21 mouse cellular contexts compared by ENCODE assay signal in genomic region chr4:151310773-151311172, GRCm38 (mm10).
DNase-seq lines count a peak whose midpoint lies in the region; ATAC-seq lines count a peak whose summit lies in the region.
"Had no signal": no experiment of that assay in that cellular context is flagged by ENCODE, and none has a peak within 500 bp of the region (broad histone marks: within the 10 kb centered on the region; RNA-seq: fewer than 3 reads in every experiment).

No protein-coding gene starts in this region.

- no peak overlapping the region for H3K9ac ChIP-seq in intestine, embryonic 14.5 days (ENCODE audit: low read length)
- no peak overlapping the region for H3K9ac ChIP-seq in intestine, embryonic 16.5 days (ENCODE audit: low read depth, low read length)
- 0 out of 2 replicates have a peak overlapping the region, but pooled peaks have one; percentile 15 for H3K9ac ChIP-seq in lung, embryonic 16.5 days (ENCODE audit: low read length)
- H3K9ac ChIP-seq in neural tube, embryonic 14.5 days (replicated peaks; ENCODE audit: low read depth, low read length) = no peak overlapping the region
- H3K9ac ChIP-seq: midbrain, embryonic 12.5 days had no signal

- no peaks in the 10 kb centered on the region for H3K9me3 ChIP-seq in intestine, embryonic 14.5 days (ENCODE audit: control insufficient read depth, low read length)
- H3K9me3 ChIP-seq in intestine, embryonic 16.5 days (ENCODE audit: control insufficient read depth, low read length) = no peaks in the 10 kb centered on the region
- no peaks in the 10 kb centered on the region for H3K9me3 ChIP-seq in lung, embryonic 16.5 days (ENCODE audit: control insufficient read depth, low read length)
- no peaks in the 10 kb centered on the region for H3K9me3 ChIP-seq in neural tube, embryonic 14.5 days (ENCODE audit: control insufficient read depth, low read length)
- H3K9me3 ChIP-seq in limb, embryonic 10.5 days (replicated peaks) = no peaks in the 10 kb centered on the region
- H3K9me3 ChIP-seq: forebrain, embryonic 10.5 days; midbrain, embryonic 12.5 days had no signal

- peak overlapping the region; percentile 62 for H3K27ac ChIP-seq in intestine, embryonic 14.5 days (ENCODE audit: low read depth)
- no peak overlapping the region; the same call in 1 of the 2 replicates for H3K27ac ChIP-seq in intestine, embryonic 16.5 days (ENCODE audit: low read length)
- H3K27ac ChIP-seq in lung, embryonic 16.5 days (ENCODE audit: low read length) = no peak overlapping the region
- H3K27ac ChIP-seq in neural tube, embryonic 14.5 days (ENCODE audit: low read depth, low read length) = peak overlapping the region; percentile 67
- H3K27ac ChIP-seq in limb, embryonic 10.5 days = no peak overlapping the region
- H3K27ac ChIP-seq: forebrain, embryonic 10.5 days; left cerebral cortex, adult 2 months; midbrain, embryonic 12.5 days had no signal

- peaks cover 26% of the 10 kb centered on the region for H3K4me1 ChIP-seq in intestine, embryonic 14.5 days (replicated peaks; ENCODE audit: control insufficient read depth, insufficient read depth, low read length)
- peaks cover 4% of the 10 kb centered on the region; the same call in 1 of the 2 replicates for H3K4me1 ChIP-seq in intestine, embryonic 16.5 days (ENCODE audit: control insufficient read depth, insufficient read depth, low read length)
- H3K4me1 ChIP-seq in lung, embryonic 16.5 days (replicated peaks; ENCODE audit: control insufficient read depth, insufficient read depth, low read length) = no peaks in the 10 kb centered on the region
- H3K4me1 ChIP-seq in neural tube, embryonic 14.5 days (ENCODE audit: control insufficient read depth, insufficient read depth, low read length) = peaks cover 15% of the 10 kb centered on the region
- peaks cover 12% of the 10 kb centered on the region for H3K4me1 ChIP-seq in limb, embryonic 10.5 days

- no peak overlapping the region for H3K4me2 ChIP-seq in intestine, embryonic 14.5 days (ENCODE audit: low read length)
- no peak overlapping the region for H3K4me2 ChIP-seq in intestine, embryonic 16.5 days (ENCODE audit: low read depth, low read length)
- no peak overlapping the region for H3K4me2 ChIP-seq in lung, embryonic 16.5 days (ENCODE audit: low read depth, low read length)
- no peak overlapping the region for H3K4me2 ChIP-seq in neural tube, embryonic 14.5 days (ENCODE audit: low read depth, low read length)
- H3K4me2 ChIP-seq: heart, embryonic 11.5 days; midbrain, embryonic 12.5 days had no signal

- H3K36me3 ChIP-seq in intestine, embryonic 14.5 days (ENCODE audit: control insufficient read depth, insufficient read depth, low read length) = no peaks in the 10 kb centered on the region
- no peaks in the 10 kb centered on the region for H3K36me3 ChIP-seq in intestine, embryonic 16.5 days (ENCODE audit: control insufficient read depth, insufficient read depth, low read length)
- H3K36me3 ChIP-seq in lung, embryonic 16.5 days (ENCODE audit: control insufficient read depth, insufficient read depth, low read length) = no peaks in the 10 kb centered on the region
- H3K36me3 ChIP-seq in neural tube, embryonic 14.5 days (ENCODE audit: control insufficient read depth, insufficient read depth, low read length) = no peaks in the 10 kb centered on the region
- H3K36me3 ChIP-seq in limb, embryonic 10.5 days = no peaks in the 10 kb centered on the region
- H3K36me3 ChIP-seq: forebrain, embryonic 10.5 days; midbrain, embryonic 12.5 days had no signal

- ATAC-seq in intestine, embryonic 14.5 days (replicated peaks; ENCODE audit: low FRiP score, low TSS enrichment, low read depth) = no peak
- ATAC-seq in intestine, embryonic 16.5 days = no peak
- no peak for ATAC-seq in lung, embryonic 16.5 days (ENCODE audit: low read depth)
- ATAC-seq in neural tube, embryonic 14.5 days (ENCODE audit: low read depth) = no peak
- ATAC-seq: forebrain, embryonic 16.5 days had no signal

- H3K27me3 ChIP-seq in intestine, embryonic 14.5 days (replicated peaks; ENCODE audit: control insufficient read depth, insufficient read depth, low read length) = no peaks in the 10 kb centered on the region
- H3K27me3 ChIP-seq in intestine, embryonic 16.5 days (replicated peaks; ENCODE audit: control insufficient read depth, insufficient read depth, low read length) = no peaks in the 10 kb centered on the region
- no peaks in the 10 kb centered on the region for H3K27me3 ChIP-seq in lung, embryonic 16.5 days (ENCODE audit: control insufficient read depth, insufficient read depth, low read depth, low read length)
- H3K27me3 ChIP-seq in neural tube, embryonic 14.5 days (ENCODE audit: control insufficient read depth, insufficient read depth, low read length) = no peaks in the 10 kb centered on the region
- H3K27me3 ChIP-seq in limb, embryonic 10.5 days (ENCODE audit: low read depth, poor library complexity, severe bottlenecking) = no peaks in the 10 kb centered on the region

- DNase-seq in cerebellum, postnatal 25 days = peak; percentile 45 to 57
- DNase-seq in cerebellum, postnatal 4 days (ENCODE audit: low spot score in 2 of 2) = no peak
- DNase-seq in intestine, embryonic 14.5 days (ENCODE audit: low spot score) = no peak
- DNase-seq in lung, postnatal 14 days = no peak
- DNase-seq in limb, embryonic 10.5 days (ENCODE audit: low spot score) = no peak
- DNase-seq: adrenal gland, postnatal 10 days; gastrocnemius, postnatal 10 days; heart, adult 11 months; kidney, adult 8-10 months; left cerebral cortex, postnatal 4 days; liver; lung, postnatal 10 days; thymus, postnatal 25 days had no signal

- 82% methylated on average over 8 of the region's 8 CpGs for WGBS in intestine, embryonic 14.5 days
- WGBS in intestine, embryonic 16.5 days = 82% methylated on average over 8 of the region's 8 CpGs
- 70% methylated on average over 8 of the region's 8 CpGs for WGBS in lung, embryonic 16.5 days
- 92% methylated on average over 8 of the region's 8 CpGs for WGBS in neural tube, embryonic 14.5 days
- WGBS in limb, embryonic 10.5 days = 85% methylated on average over 8 of the region's 8 CpGs

- H3K4me3 ChIP-seq in intestine, embryonic 14.5 days (ENCODE audit: low read depth, low read length) = no peak overlapping the region
- H3K4me3 ChIP-seq in intestine, embryonic 16.5 days (ENCODE audit: low read length) = no peak overlapping the region
- no peak overlapping the region for H3K4me3 ChIP-seq in lung, embryonic 16.5 days (ENCODE audit: low read length)
- H3K4me3 ChIP-seq in neural tube, embryonic 14.5 days (ENCODE audit: low read depth, low read length) = no peak overlapping the region
- no peak overlapping the region for H3K4me3 ChIP-seq in limb, embryonic 10.5 days
- H3K4me3 ChIP-seq: forebrain, embryonic 10.5 days; left cerebral cortex, adult 2 months; midbrain, embryonic 12.5 days had no signal

Comparison
In these comparisons a context has a peak if more than half of its experiments do, and no peak if none do; other contexts are left out.
1. DNase-seq: peak in cerebellum, postnatal 25 days (2 of 2); none in cerebellum, postnatal 4 days (0 of 2), intestine, embryonic 14.5 days (single experiment), lung, postnatal 14 days (single experiment) and limb, embryonic 10.5 days (single experiment).
2. H3K27ac ChIP-seq: peak in intestine, embryonic 14.5 days (single experiment) and neural tube, embryonic 14.5 days (single experiment); none in intestine, embryonic 16.5 days (single experiment), lung, embryonic 16.5 days (single experiment) and limb, embryonic 10.5 days (single experiment).